Mouse (Mus musculus) layer of hippocampus, postnatal 36 days (tissue): ENCODE results near the gene Bclaf1. TPM values are rescaled to one million over a fixed set of nuclear protein-coding genes. Genes with fewer than 3 reads are reported as not detected.

Source experiments
- DNase-seq, 2 experiments: peaks; one replicate each; pipeline ENCODE4 v3.0.0; 2022
- microRNA-seq, 2 experiments: library from miRNA; unstranded; fragments of <30 nt; microRNA quantifications; one replicate each; pipeline ENCODE4 v1.2.0; 2021
- total RNA-seq, 2 experiments: library from RNA; stranded (reverse); gene quantifications; 2 replicates each; pipeline ENCODE4 v1.2.3; 2021

The Bclaf1 gene
- total RNA-seq, 2 experiments from 2014 or later, result 118 to 136 TPM

GRCm38 (mm10) chr10:20317466-20317865, 5.2 kb downstream of the Bclaf1 start:
- no peak for DNase-seq

GRCm38 (mm10) chr10:20326226-20326625, 14.0 kb downstream of the Bclaf1 start:
- DNase-seq, result no peak

GRCm38 (mm10) chr10:20331262-20331661, 19.0 kb downstream of the Bclaf1 start:
- no peak for DNase-seq

- no peak for DNase-seq
These were observed 25.6 kb downstream of the Bclaf1 start for GRCm38 (mm10) chr10:20337872-20338271.

GRCm38 (mm10) chr10:20345736-20346135, 33.5 kb downstream of the Bclaf1 start:
- no peak for DNase-seq

- peak; percentile 90 to 93 for DNase-seq
These were observed 35.3 kb downstream of the Bclaf1 start, which contains the start of gene Mtfr2 for GRCm38 (mm10) chr10:20347285-20348214. Gene Mtfr2, plus strand, starts transcription at chr10:20347770.

- DNase-seq, result no peak
These were observed 36.6 kb downstream of the Bclaf1 start for GRCm38 (mm10) chr10:20348894-20349293.

- no peak for DNase-seq
These were observed 49.5 kb downstream of the Bclaf1 start for GRCm38 (mm10) chr10:20361542-20362449.

- DNase-seq, result peak in 1 of 2 experiments; percentile 16
These were observed 50.3 kb downstream of the Bclaf1 start for GRCm38 (mm10) chr10:20362450-20363118.

GRCm38 (mm10) chr10:20372046-20372445, 59.8 kb downstream of the Bclaf1 start:
- DNase-seq, result no peak

GRCm38 (mm10) chr10:20377621-20378020, 65.4 kb downstream of the Bclaf1 start:
- DNase-seq, result peak; percentile 36 to 42

- DNase-seq, result peak; percentile 31 to 40
These were observed 66.9 kb downstream of the Bclaf1 start for GRCm38 (mm10) chr10:20379071-20379735.

GRCm38 (mm10) chr10:20380798-20381197, 68.5 kb downstream of the Bclaf1 start:
- DNase-seq, result peak; percentile 81 to 82

- DNase-seq, result no peak
These were observed 69.1 kb downstream of the Bclaf1 start for GRCm38 (mm10) chr10:20381352-20381751.

- DNase-seq, result no peak
These were observed 70.6 kb downstream of the Bclaf1 start for GRCm38 (mm10) chr10:20382807-20383419.

- DNase-seq, result no peak
These were observed 78.3 kb downstream of the Bclaf1 start for GRCm38 (mm10) chr10:20390568-20390967.

Small RNA genes within 50 kb of the gene (microRNA-seq; reads per million reads assigned to microRNA genes)
- 0 reads per million in 2 experiments for gene Mir6413

Other genes starting within 250 kb of the Bclaf1 start
- 100 to 1,000 TPM; 104 to 121 TPM for gene Map7, start 164.0 kb upstream of the Bclaf1 start, total RNA-seq
- under 1 TPM; 0.62 to 0.99 TPM for gene Mtfr2, start 35.3 kb downstream of the Bclaf1 start, total RNA-seq